Mouse (Mus musculus): ENCODE data around the gene Tenm2. TPM values are rescaled to one million over a fixed set of nuclear protein-coding genes. Genes with fewer than 3 reads are reported as not detected.

Tenm2 gene
- polyA plus RNA-seq, 1 experiment from 2014 or later: 18.3 TPM

GRCm38 (mm10) chr11:36204381-36204780, 1031.4 kb downstream of the Tenm2 start:
- no peaks in the 10 kb centered on the region for H3K27me3 ChIP-seq
- H3K9me3 ChIP-seq: no peaks in the 10 kb centered on the region
- no peak overlapping the region for H3K27ac ChIP-seq (replicated peaks)
- H3K9ac ChIP-seq (replicated peaks): no peak overlapping the region
- H3K4me1 ChIP-seq: no peaks in the 10 kb centered on the region
- peaks cover 11% of the 10 kb centered on the region; the same call in 1 of the 2 replicates for H3K36me3 ChIP-seq
- no peak for ATAC-seq (ENCODE audit: low FRiP score, low read depth)
- no peak overlapping the region for H3K4me3 ChIP-seq
- 79% methylated on average over 6 of the region's 6 CpGs for WGBS
- no peak overlapping the region for H3K4me2 ChIP-seq (replicated peaks)

GRCm38 (mm10) chr11:36203896-36204295, 1031.9 kb downstream of the Tenm2 start:
- Histone ChIP-seq H3K27ac (replicated peaks) (no peak overlapping the region), H3K4me3 (no peak overlapping the region), H3K9ac (replicated peaks) (no peak overlapping the region), H3K36me3 (peaks cover 11% of the 10 kb centered on the region; the same call in 1 of the 2 replicates), H3K27me3 (no peaks in the 10 kb centered on the region), H3K4me1 (no peaks in the 10 kb centered on the region), H3K4me2 (replicated peaks) (no peak overlapping the region), H3K9me3 (no peaks in the 10 kb centered on the region)
- 80% methylated on average over 1 of the region's 1 CpGs for WGBS
- ATAC-seq (ENCODE audit: low FRiP score, low read depth): no peak

- no peak overlapping the region for H3K27ac ChIP-seq (replicated peaks)
- no peak overlapping the region for H3K9ac ChIP-seq (replicated peaks)
- H3K4me2 ChIP-seq (replicated peaks): no peak overlapping the region
- H3K4me1 ChIP-seq: no peaks in the 10 kb centered on the region
- 69% methylated on average over 2 of the region's 2 CpGs for WGBS
- H3K9me3 ChIP-seq: no peaks in the 10 kb centered on the region
- H3K4me3 ChIP-seq: no peak overlapping the region
- H3K36me3 ChIP-seq: 0 out of 2 replicates have a peak, but pooled peaks cover 5% of the 10 kb centered on the region
- ATAC-seq (ENCODE audit: low FRiP score, low read depth): no peak
- no peaks in the 10 kb centered on the region for H3K27me3 ChIP-seq
These were observed 1041.4 kb downstream of the Tenm2 start for GRCm38 (mm10) chr11:36194348-36194747.

- Histone ChIP-seq H3K9ac (replicated peaks) (no peak overlapping the region), H3K4me3 (no peak overlapping the region), H3K27ac (replicated peaks) (no peak overlapping the region), H3K27me3 (no peaks in the 10 kb centered on the region; the same call in 1 of the 2 replicates), H3K4me1 (no peaks in the 10 kb centered on the region), H3K4me2 (replicated peaks) (no peak overlapping the region), H3K36me3 (peaks cover 2% of the 10 kb centered on the region), H3K9me3 (no peaks in the 10 kb centered on the region)
- 88% methylated on average over 7 of the region's 7 CpGs for WGBS
- no peak for ATAC-seq (ENCODE audit: low FRiP score, low read depth)
These were observed 1059.7 kb downstream of the Tenm2 start for GRCm38 (mm10) chr11:36176106-36176505.

- Histone ChIP-seq H3K27me3 (no peaks in the 10 kb centered on the region; the same call in 1 of the 2 replicates), H3K9ac (replicated peaks) (no peak overlapping the region), H3K4me2 (replicated peaks) (no peak overlapping the region), H3K4me3 (no peak overlapping the region), H3K4me1 (no peaks in the 10 kb centered on the region), H3K9me3 (no peaks in the 10 kb centered on the region), H3K27ac (replicated peaks) (no peak overlapping the region), H3K36me3 (peaks cover 6% of the 10 kb centered on the region)
- no peak for ATAC-seq (ENCODE audit: low FRiP score, low read depth)
- WGBS: 82% methylated on average over 11 of the region's 11 CpGs
These were observed 1062.6 kb downstream of the Tenm2 start for GRCm38 (mm10) chr11:36173076-36173690.

GRCm38 (mm10) chr11:36172520-36172919, 1063.2 kb downstream of the Tenm2 start:
- H3K4me1 ChIP-seq: no peaks in the 10 kb centered on the region
- no peak overlapping the region for H3K9ac ChIP-seq (replicated peaks)
- ATAC-seq (ENCODE audit: low FRiP score, low read depth): no peak
- H3K27me3 ChIP-seq: no peaks in the 10 kb centered on the region; the same call in 1 of the 2 replicates
- peaks cover 6% of the 10 kb centered on the region for H3K36me3 ChIP-seq
- no peak overlapping the region for H3K27ac ChIP-seq (replicated peaks)
- H3K9me3 ChIP-seq: no peaks in the 10 kb centered on the region
- 56% methylated on average over 6 of the region's 6 CpGs for WGBS
- no peak overlapping the region for H3K4me3 ChIP-seq
- no peak overlapping the region for H3K4me2 ChIP-seq (replicated peaks)

- no peaks in the 10 kb centered on the region for H3K9me3 ChIP-seq
- no peak for ATAC-seq (ENCODE audit: low FRiP score, low read depth)
- H3K4me2 ChIP-seq (replicated peaks): no peak overlapping the region
- H3K4me1 ChIP-seq: no peaks in the 10 kb centered on the region
- no peak overlapping the region for H3K27ac ChIP-seq (replicated peaks)
- H3K36me3 ChIP-seq: peaks cover 6% of the 10 kb centered on the region
- H3K27me3 ChIP-seq: no peaks in the 10 kb centered on the region; the same call in 1 of the 2 replicates
- 90% methylated on average over 7 of the region's 7 CpGs for WGBS
- no peak overlapping the region for H3K4me3 ChIP-seq
- no peak overlapping the region for H3K9ac ChIP-seq (replicated peaks)
These were observed 1063.8 kb downstream of the Tenm2 start for GRCm38 (mm10) chr11:36171991-36172390.

GRCm38 (mm10) chr11:36171221-36171620, 1064.5 kb downstream of the Tenm2 start:
- Histone ChIP-seq H3K4me2 (replicated peaks) (no peak overlapping the region), H3K9ac (replicated peaks) (no peak overlapping the region), H3K27ac (replicated peaks) (no peak overlapping the region), H3K4me1 (no peaks in the 10 kb centered on the region), H3K27me3 (no peaks in the 10 kb centered on the region; the same call in 1 of the 2 replicates), H3K9me3 (no peaks in the 10 kb centered on the region), H3K4me3 (no peak overlapping the region), H3K36me3 (peaks cover 6% of the 10 kb centered on the region)
- WGBS: 97% methylated on average over 12 of the region's 12 CpGs
- no peak for ATAC-seq (ENCODE audit: low FRiP score, low read depth)

- Histone ChIP-seq H3K4me2 (replicated peaks) (no peak overlapping the region), H3K9me3 (no peaks in the 10 kb centered on the region), H3K9ac (replicated peaks) (no peak overlapping the region), H3K36me3 (peaks cover 6% of the 10 kb centered on the region), H3K4me1 (no peaks in the 10 kb centered on the region), H3K27ac (replicated peaks) (no peak overlapping the region), H3K27me3 (no peaks in the 10 kb centered on the region; the same call in 1 of the 2 replicates), H3K4me3 (no peak overlapping the region)
- no peak for ATAC-seq (ENCODE audit: low FRiP score, low read depth)
- 79% methylated on average over 4 of the region's 4 CpGs for WGBS
These were observed 1066.0 kb downstream of the Tenm2 start for GRCm38 (mm10) chr11:36169738-36170137.

- H3K4me2 ChIP-seq (replicated peaks): no peak overlapping the region
- H3K9me3 ChIP-seq: no peaks in the 10 kb centered on the region
- peaks cover 6% of the 10 kb centered on the region for H3K36me3 ChIP-seq
- H3K4me1 ChIP-seq: no peaks in the 10 kb centered on the region
- no peaks in the 10 kb centered on the region for H3K27me3 ChIP-seq
- no peak overlapping the region for H3K27ac ChIP-seq (replicated peaks)
- ATAC-seq (ENCODE audit: low FRiP score, low read depth): no peak
- H3K9ac ChIP-seq (replicated peaks): no peak overlapping the region
- H3K4me3 ChIP-seq: no peak overlapping the region
- WGBS: 96% methylated on average over 6 of the region's 6 CpGs
These were observed 1066.7 kb downstream of the Tenm2 start for GRCm38 (mm10) chr11:36168921-36169537.

GRCm38 (mm10) chr11:36167766-36168318, 1067.9 kb downstream of the Tenm2 start:
- ATAC-seq (ENCODE audit: low FRiP score, low read depth): no peak
- no peak overlapping the region for H3K27ac ChIP-seq (replicated peaks)
- H3K4me2 ChIP-seq (replicated peaks): no peak overlapping the region
- no peak overlapping the region for H3K9ac ChIP-seq (replicated peaks)
- 89% methylated on average over 10 of the region's 10 CpGs for WGBS
- peaks cover 6% of the 10 kb centered on the region for H3K36me3 ChIP-seq
- no peaks in the 10 kb centered on the region for H3K27me3 ChIP-seq
- H3K4me1 ChIP-seq: no peaks in the 10 kb centered on the region
- no peaks in the 10 kb centered on the region for H3K9me3 ChIP-seq
- no peak overlapping the region for H3K4me3 ChIP-seq

- 92% methylated on average over 11 of the region's 11 CpGs for WGBS
- Histone ChIP-seq H3K36me3 (no peaks in the 10 kb centered on the region), H3K27ac (replicated peaks) (no peak overlapping the region), H3K9ac (replicated peaks) (no peak overlapping the region), H3K9me3 (no peaks in the 10 kb centered on the region), H3K4me2 (replicated peaks) (no peak overlapping the region), H3K4me1 (peaks cover 8% of the 10 kb centered on the region; the same call in 1 of the 2 replicates), H3K27me3 (0 out of 2 replicates have a peak, but pooled peaks cover 4% of the 10 kb centered on the region), H3K4me3 (no peak overlapping the region)
- no peak for ATAC-seq (ENCODE audit: low FRiP score, low read depth)
These were observed 1072.2 kb downstream of the Tenm2 start for GRCm38 (mm10) chr11:36163580-36163979.
